Mouse (Mus musculus): ENCODE data around the gene Il21. TPM values are rescaled to one million over a fixed set of nuclear protein-coding genes. Genes with fewer than 3 reads are reported as not detected.

Il21 gene
- polyA plus RNA-seq (2012; rRNA removed) = 0.02 TPM in 1 of 2 replicates, not detected in the other

GRCm38 (mm10) chr3:37232586-37233222 is at the start of gene Il21:
TSS of gene Il21 (minus strand) at chr3:37232636.
- no peak for DNase-seq (ENCODE audit: extremely low spot score in 1 of 2, low spot score in 1 of 2)

- DNase-seq (ENCODE audit: extremely low spot score in 1 of 2, low spot score in 1 of 2) = no peak
These were observed 48.4 kb upstream of the Il21 start for GRCm38 (mm10) chr3:37280871-37281270.

- DNase-seq (ENCODE audit: extremely low spot score in 1 of 2, low spot score in 1 of 2) = no peak
These were observed 47.8 kb upstream of the Il21 start for GRCm38 (mm10) chr3:37280221-37280620.

GRCm38 (mm10) chr3:37274661-37275060 is 42.2 kb upstream of the Il21 start:
- no peak for DNase-seq (ENCODE audit: extremely low spot score in 1 of 2, low spot score in 1 of 2)

GRCm38 (mm10) chr3:37273092-37273491 is 40.7 kb upstream of the Il21 start:
- DNase-seq (ENCODE audit: extremely low spot score in 1 of 2, low spot score in 1 of 2) = no peak

GRCm38 (mm10) chr3:37271209-37271608 is 38.8 kb upstream of the Il21 start:
- peak; percentile 20 to 83 for DNase-seq (ENCODE audit: extremely low spot score in 1 of 2, low spot score in 1 of 2)

GRCm38 (mm10) chr3:37269926-37270325 is 37.5 kb upstream of the Il21 start:
- no peak for DNase-seq (ENCODE audit: extremely low spot score in 1 of 2, low spot score in 1 of 2)

- DNase-seq (ENCODE audit: extremely low spot score in 1 of 2, low spot score in 1 of 2) = peak in 1 of 2 experiments; percentile 33
These were observed 35.9 kb upstream of the Il21 start for GRCm38 (mm10) chr3:37268338-37268737.

- DNase-seq (ENCODE audit: extremely low spot score in 1 of 2, low spot score in 1 of 2) = peak; percentile 81 to 82
These were observed 27.0 kb upstream of the Il21 start for GRCm38 (mm10) chr3:37259331-37259999.

- DNase-seq (ENCODE audit: extremely low spot score in 1 of 2, low spot score in 1 of 2) = no peak
These were observed 25.3 kb upstream of the Il21 start for GRCm38 (mm10) chr3:37257776-37258175.

- DNase-seq (ENCODE audit: extremely low spot score in 1 of 2, low spot score in 1 of 2) = no peak
These were observed 18.5 kb upstream of the Il21 start for GRCm38 (mm10) chr3:37250967-37251366.

- no peak for DNase-seq (ENCODE audit: extremely low spot score in 1 of 2, low spot score in 1 of 2)
These were observed 2.6 kb upstream of the Il21 start for GRCm38 (mm10) chr3:37235025-37235424.

GRCm38 (mm10) chr3:37231153-37231552 is 1.3 kb downstream of the Il21 start:
- DNase-seq (ENCODE audit: extremely low spot score in 1 of 2, low spot score in 1 of 2) = no peak

- DNase-seq (ENCODE audit: extremely low spot score in 1 of 2, low spot score in 1 of 2) = no peak
These were observed 3.2 kb downstream of the Il21 start for GRCm38 (mm10) chr3:37229082-37229829.

- DNase-seq (ENCODE audit: extremely low spot score in 1 of 2, low spot score in 1 of 2) = no peak
These were observed 7.3 kb downstream of the Il21 start for GRCm38 (mm10) chr3:37225124-37225523.

GRCm38 (mm10) chr3:37219071-37219470 is 13.4 kb downstream of the Il21 start:
- peak; percentile 46 to 85 for DNase-seq (ENCODE audit: extremely low spot score in 1 of 2, low spot score in 1 of 2)

- no peak for DNase-seq (ENCODE audit: extremely low spot score in 1 of 2, low spot score in 1 of 2)
These were observed 27.1 kb downstream of the Il21 start for GRCm38 (mm10) chr3:37205226-37205800.

GRCm38 (mm10) chr3:37204556-37204955 is 27.9 kb downstream of the Il21 start:
- peak in 1 of 2 experiments; percentile 47 for DNase-seq (ENCODE audit: extremely low spot score in 1 of 2, low spot score in 1 of 2)

- DNase-seq (ENCODE audit: extremely low spot score in 1 of 2, low spot score in 1 of 2) = peak; percentile 44 to 95
These were observed 28.4 kb downstream of the Il21 start for GRCm38 (mm10) chr3:37203984-37204428.

- DNase-seq (ENCODE audit: extremely low spot score in 1 of 2, low spot score in 1 of 2) = no peak
These were observed 29.6 kb downstream of the Il21 start for GRCm38 (mm10) chr3:37202856-37203255.

Data from frontal cortex, adult 2 months (tissue).